Mouse (Mus musculus) mouse embryonic stem cell (cell line): ENCODE data around the gene Atg101.

Experiments
- in situ Hi-C, 2 experiments: fragments of 300-500 bp; cut with MboI; formaldehyde crosslinking; loops; 1 replicate in 1 of 2; 3 replicates in 1 of 2; pipeline ENCODE4 v1.14.3; 2019 to 2020; ENCODE audit warnings: low sequenced_read_pairs in 2 of 2, low pct_unique_long_range_greater_than_20kb in 1 of 2, mixed read lengths in 1 of 2; ENCODE audit not compliant: unreplicated experiment in 1 of 2

Gene Atg101

GRCm38 (mm10) chr15:101302201-101302600 is 18.1 kb downstream of the Atg101 start:
- in situ Hi-C loops = no loop called here

GRCm38 (mm10) chr15:101303830-101304229 is 19.8 kb downstream of the Atg101 start:
- in situ Hi-C loops = no loop called here

DNA sequence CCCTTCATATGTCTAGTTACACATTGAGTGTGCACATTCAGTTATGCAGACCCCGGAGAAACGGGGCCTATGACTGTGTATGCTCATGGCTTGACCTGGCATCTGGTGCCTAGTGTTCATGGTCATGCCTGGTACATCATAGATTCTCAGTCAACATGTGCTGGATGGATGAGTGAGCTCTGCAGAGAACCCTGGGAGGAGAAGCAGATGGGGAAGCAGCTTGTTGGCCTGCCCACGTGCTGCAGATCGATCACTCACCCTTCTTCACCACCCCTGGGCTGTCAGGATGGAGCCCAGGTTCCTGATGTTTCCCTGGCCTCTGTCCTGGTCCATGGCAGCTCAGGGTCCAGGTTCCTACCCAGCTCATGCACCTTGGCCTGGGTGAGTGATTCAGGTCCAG is 22.4 kb downstream of the Atg101 start:
- in situ Hi-C loops = no loop called here

GRCm38 (mm10) chr15:101308440-101309348 is 24.6 kb downstream of the Atg101 start:
- in situ Hi-C loops = no loop called here

DNA sequence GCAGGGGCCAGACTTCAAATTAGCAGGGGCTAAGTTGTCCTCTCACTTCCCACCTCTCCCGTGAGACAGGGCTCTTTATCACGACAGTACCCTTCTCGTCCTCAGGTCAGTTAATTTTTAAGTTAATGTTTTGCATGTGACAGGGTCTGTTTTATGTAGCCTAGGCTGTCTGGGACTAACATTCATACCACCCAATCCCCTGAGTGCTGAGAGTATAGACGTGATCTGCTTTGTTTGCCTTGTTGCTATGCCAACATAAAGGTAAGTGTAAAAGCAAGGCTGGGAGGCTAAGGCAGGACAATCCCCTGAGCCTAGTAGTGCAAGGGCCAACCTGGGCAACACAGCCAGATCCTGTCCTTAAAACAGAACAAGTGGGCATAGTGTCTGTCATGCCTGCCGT is 25.4 kb downstream of the Atg101 start:
- in situ Hi-C loops = no loop called here

GRCm38 (mm10) chr15:101311087-101311770 is 27.2 kb downstream of the Atg101 start:
- in situ Hi-C loops = no loop called here

GRCm38 (mm10) chr15:101312006-101312405 is 27.9 kb downstream of the Atg101 start:
- in situ Hi-C loops = no loop called here

DNA sequence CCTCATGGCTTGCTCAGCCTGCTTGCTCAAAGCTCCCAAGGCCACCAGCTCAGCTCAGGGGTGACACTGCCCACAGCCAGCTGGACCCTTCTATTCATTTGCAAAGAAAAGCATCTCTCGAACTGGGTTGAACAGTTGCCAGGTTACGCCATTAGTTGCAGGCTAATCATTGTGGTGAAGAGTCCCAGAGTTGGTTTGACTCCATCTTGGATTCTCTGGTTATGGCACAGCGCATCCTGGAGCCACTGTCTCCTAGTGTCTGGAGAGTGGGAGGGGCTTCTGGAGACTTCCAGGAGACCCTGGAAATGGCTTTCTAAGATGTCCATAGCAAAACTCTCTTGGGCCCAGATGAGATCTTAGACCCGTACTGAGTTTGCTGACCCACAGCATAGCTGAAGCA is 31.3 kb downstream of the Atg101 start:
- in situ Hi-C loops = no loop called here

DNA sequence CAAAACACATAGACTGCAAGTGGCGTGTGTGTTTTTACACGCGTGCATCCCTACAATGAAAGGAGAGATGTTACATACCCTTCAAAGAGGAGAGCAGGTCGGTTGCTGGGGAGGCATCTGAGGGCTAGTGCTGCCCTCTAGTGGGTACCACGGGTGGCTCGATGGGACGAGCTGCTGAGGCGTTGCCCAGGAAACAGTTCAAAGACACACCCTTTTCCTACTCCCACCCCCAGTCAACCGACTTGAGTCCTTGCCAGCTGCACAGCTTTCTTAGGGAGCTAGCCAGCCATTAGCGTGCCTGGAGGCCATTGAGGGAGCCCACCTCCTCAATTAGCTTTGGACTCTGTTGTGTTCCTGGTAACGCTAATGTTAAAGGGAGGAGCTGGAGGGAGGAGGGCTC is 31.8 kb downstream of the Atg101 start:
- in situ Hi-C loops = no loop called here

- in situ Hi-C loops = no loop called here
Observed at GRCm38 (mm10) chr15:101316279-101316912, 32.3 kb downstream of the Atg101 start.

DNA sequence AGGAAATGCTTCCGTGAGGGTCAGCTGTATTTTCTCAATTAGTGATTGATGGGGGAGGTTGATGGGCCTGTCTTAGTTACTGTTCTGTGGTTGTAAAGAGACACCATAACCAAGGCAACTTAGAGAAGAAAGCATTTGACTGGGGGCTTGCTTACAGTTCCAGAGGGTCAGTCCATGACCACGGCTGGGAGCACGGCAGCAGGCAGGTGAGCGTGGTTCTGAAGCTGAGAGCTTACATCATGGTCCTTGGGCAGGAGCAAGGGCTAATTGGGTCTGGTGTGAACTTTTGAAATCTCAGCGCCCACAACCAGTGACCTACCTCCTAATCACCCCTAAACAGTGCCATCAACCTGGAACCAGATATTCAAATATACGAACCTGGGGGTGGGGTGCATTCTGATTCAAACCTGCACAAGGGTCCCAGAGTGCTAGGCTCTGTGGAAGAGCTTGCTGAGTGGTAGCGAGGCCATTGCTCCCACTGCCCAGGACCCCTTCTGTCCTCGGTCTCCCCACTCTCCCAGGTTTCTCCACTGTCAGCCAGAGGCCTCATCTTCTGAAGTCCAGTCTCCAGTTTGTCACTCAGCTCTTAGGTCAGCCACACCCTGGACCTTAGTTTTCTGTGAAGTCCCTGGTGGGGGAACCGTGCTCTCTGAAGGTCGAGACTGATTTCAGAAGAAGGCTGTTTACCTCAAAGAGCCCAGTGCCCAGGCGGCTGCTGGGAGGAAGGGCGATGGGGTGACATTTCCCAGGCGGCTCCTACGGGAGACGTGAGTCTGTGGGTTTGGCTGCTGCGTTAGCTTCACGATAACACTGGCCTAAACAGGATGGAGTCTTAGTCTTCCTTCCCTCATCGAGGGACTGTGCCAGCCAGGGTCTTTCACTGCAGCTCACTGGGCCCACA is 33.1 kb downstream of the Atg101 start:
- in situ Hi-C loops = no loop called here

DNA sequence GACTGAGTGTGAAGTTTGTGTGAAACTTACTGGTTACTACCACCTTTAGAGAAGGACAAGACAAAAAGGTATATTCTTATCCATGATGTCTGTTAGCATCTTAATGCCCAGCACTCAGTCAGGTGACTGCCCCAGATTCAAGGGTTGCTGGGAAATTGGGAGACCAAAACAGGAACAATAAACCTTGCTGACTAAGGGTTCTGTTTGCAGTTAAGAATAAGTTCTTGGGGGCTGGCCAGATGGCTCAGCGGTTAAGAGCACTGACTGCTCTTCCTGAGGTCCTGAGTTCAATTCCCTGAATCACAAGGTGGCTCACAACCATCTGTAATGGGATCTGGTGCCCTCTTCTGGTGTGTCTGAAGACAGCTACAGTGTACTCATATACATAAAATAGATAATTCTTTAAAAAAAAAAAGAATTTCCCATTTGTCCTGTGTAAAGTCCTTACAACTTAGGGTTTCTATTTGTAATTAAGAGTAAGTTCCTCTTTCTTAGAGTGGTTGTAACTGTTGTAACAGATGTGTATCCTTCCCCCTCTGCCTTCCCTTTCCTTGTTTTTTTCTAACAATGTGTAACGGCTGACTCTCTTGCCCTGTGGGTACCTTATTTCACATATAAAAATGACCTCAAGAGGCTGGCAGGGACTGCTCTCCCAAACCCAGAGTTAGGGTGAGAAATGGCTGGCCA is 33.9 kb downstream of the Atg101 start:
- in situ Hi-C loops = no loop called here

GRCm38 (mm10) chr15:101318889-101319765 is 35.1 kb downstream of the Atg101 start:
- in situ Hi-C loops = no loop called here

GRCm38 (mm10) chr15:101320010-101320617 is 36.0 kb downstream of the Atg101 start:
- in situ Hi-C loops = no loop called here

DNA sequence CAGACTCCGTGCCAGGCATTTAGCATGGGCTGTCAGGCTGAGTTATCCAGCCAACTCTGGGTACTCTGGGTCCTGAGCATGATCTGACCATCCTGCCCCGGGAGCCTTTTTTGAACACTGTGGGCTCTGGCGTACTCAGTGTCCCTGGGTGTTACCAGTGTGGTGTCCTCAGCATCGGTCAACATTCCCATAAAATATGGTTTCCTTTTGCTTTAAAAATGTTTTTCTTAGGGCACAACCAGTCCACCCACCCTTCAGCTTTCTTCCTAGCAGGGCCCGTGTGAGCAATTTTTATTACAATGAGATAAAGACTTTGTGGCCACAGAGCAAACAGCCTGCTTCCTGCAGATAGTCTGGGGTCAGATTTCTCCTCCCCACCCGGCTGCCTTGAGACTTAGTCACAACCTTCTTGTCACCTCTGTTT is 36.6 kb downstream of the Atg101 start:
- in situ Hi-C loops = no loop called here

DNA sequence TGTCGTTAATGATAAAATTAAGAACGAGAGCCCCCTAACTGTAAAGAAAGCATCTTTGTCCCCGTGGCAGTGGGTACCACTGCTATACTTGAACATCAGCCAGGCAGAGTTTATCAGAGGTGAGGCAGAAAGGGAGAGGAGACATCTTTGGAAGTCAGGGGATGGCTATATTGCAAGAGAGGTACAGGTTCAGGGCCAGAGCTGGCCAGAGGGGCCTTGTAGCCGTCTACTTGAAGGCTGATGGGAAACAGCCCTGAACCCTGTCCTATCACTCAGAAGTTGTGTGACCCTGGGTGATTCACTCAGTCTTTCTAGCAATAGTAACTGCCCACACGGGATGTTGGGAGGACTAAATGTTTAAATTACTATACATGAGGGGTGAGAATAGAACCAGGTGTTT is 37.1 kb downstream of the Atg101 start:
- in situ Hi-C loops = no loop called here

- in situ Hi-C loops = no loop called here
Observed at GRCm38 (mm10) chr15:101322106-101322505, 38.0 kb downstream of the Atg101 start.
